Mouse (Mus musculus) right cerebral cortex, postnatal 10 days (tissue): ENCODE results near the gene Fam168b.

Experiments used
- DNase-seq, 2 experiments: peaks; one replicate each; pipeline ENCODE4 v3.0.0; 2021; ENCODE audit warnings: low spot score in 2 of 2

The Fam168b gene

DNA sequence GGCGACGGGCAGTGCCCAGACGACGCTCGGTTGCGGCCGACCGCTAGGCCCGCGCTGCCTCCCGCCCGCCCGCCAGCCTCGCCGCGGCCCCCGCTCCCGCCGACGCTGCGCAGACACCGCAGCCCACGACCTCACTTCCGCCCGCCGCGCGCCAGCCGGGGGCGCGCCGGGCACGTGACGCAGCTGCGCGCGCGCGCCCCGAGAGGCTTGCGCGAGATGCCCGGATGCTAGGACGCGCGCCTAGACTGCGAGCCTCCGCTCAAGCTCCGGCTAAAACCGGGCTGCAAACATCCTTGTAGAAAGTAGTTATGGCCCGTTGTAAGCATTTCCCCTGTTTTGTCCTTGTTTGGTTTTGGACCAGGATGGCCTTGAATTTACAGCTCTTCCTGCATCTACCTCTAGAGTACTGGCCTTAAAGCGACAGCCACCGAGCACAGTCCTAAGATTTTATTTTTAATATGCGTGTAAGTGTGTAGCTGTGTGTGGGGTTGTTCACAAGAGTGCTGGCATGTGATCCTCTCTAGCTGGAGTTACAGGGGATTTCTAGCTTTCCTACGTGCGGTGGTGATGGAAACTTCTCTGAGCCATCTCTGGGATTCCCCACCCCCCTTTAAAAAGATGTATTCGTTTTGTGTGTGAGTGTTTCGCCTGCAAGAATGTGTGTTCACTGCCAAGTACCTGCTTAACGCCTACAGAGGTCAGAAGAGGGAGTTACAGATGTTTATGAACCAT lies at the start of gene Fam168b:
Gene Fam168b (minus strand): TSS at position 179 of the 732 bp plus-strand sequence.
- DNase-seq: peak; percentile 93

DNA sequence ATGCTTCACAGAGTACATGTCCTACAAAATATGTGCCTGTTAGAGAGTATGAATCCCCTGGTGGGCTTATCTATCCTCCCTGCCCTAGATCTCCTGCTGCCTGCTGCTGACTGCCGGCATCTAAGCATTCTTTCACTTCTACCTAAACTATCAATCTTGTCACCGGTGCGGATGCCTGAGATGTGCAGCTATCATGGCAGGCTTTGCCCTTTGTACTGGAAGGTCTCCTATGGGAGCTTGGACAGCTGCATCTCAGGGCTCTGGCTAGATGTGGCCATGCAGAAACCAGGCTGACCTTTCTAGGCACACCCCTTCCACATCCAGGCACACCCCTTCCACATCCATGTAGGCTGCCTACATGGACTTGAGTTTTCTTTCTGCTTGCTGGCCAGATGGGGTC lies 49.6 kb upstream of the Fam168b start:
- no peak for DNase-seq

DNA sequence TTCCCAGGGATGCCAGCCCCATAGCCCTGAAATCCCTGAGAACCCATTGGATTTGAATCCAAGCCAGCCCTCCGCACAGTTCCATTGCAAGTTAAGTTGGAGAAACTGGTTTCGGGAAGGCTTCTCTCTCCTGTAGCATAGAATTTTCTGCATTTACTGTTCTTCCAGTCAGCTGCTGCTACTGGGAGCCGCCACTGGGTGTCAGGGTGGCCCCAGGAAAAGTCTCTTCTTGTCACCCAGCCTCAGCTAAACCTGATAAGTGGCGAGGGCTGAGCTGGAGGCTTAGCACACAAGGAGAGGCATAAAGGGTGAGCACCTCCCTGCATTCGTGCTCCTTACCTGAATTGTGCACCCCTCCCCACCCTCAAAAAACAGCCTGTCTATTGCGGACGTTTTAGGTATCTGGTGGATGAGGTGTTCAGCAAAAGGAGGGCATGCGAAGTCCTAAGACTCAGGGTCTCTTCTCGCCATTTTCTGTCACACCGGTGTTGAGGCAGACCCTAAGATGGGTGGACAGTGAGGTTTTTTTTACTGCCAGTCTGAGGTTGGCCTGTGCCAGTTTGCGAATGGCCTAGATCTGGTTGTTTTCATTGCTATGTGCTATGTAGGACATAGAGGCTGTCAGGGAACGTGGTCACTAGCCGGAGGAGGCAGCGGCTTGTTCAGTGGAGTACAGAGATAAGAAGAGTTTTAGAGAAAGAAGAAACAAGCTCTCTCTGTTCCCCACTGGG lies 48.9 kb upstream of the Fam168b start:
- DNase-seq: peak; percentile 81 to 84

DNA sequence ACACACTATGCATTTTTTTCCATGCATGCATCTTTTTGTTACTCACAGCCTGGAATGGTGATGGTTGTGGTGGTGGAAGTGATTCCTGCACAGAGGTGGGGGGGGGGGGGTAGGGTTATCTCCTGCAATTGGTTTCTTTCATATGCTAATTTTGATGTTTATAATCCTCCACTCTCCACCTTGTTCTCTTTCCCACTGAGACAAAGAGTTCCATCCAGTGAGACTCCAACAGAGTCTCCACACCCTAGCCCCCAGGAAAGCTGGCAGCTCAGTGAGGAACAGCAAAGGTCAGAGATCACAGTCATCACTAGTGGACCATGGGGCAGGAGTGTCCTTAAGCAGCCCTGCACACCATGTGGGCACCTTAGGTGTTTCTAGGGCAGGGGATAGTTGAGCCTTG lies 40.9 kb upstream of the Fam168b start:
- DNase-seq: peak in 1 of 2 experiments; percentile 18

DNA sequence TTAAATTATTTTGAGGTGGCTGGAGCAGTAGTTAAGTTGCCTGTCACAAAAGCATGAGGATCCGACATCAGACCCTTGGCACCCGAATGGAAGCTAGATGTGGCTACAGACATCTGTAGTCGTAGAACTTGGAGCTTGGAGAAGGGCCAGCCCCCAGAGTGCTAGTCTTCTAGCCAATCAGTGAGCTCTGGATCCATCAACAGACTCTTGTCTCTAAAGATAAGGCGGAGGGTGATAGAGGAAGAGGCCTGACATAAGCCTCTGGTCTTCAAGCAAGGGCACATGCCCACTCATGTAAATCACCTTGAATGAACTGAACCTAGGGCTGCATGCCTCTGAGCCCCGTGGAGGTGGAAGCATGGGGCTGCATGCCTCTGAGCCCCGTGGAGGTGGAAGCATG lies 36.7 kb upstream of the Fam168b start:
- DNase-seq: peak in 1 of 2 experiments; percentile 23

DNA sequence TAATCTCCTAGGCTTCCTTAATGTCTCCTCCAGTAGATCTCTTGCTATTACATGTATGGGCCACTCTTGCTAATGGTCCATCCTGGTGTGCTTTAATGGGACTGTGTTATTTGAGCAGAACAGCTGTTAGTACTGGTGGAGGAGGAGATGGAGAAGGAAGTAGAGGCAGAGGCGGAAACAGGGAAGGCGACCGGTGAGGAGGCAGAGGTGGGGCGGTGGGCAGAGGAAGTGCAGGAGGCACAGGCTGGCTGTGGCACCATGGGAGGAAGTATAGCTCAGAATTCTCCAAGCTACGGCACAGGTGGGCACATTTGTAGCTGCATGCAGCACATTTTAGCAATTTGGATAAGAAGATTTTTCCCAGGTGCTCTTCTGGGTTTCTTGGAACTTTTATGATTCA lies 30.7 kb upstream of the Fam168b start:
- DNase-seq: peak in 1 of 2 experiments; percentile 23

DNA sequence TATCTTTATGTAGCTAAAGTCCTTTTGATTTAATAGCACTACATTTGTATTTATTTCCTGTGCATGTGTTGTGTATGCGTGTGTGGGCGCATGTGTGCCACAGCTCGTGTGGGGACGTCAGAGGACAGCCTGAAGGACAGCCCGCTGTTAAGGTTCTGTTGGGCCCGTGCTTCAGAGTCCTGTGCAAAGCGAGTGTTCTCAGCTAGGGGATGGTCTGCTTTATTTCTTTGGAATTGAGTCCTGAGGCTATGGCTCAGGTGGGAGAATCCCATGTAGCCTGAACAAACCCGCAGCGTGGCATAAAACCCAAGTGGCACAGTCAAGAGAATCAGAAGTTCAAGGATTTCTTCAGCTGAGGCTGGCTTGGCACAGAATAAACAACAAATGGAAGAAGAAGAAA lies 28.3 kb upstream of the Fam168b start:
- peak in 1 of 2 experiments; percentile 12 for DNase-seq

DNA sequence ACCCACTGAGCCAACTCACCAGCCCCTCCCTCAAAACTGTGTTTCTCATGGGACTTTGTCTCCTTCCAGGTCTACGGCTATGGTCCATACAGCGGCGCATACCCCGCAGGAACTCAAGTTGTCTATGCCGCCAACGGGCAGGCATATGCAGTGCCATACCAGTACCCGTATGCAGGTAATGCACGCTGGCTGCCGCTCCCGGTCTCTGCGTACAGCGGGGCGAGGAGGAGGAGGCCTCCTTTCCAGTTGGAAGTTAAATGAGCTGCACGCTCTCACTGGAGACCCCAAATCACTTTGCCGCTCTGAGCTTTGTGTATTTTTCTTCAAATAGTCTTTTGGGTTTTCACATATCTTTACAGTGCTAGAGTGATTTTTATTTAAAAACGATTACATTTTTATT lies 26.4 kb upstream of the Fam168b start:
- DNase-seq: peak in 1 of 2 experiments; percentile 16

DNA sequence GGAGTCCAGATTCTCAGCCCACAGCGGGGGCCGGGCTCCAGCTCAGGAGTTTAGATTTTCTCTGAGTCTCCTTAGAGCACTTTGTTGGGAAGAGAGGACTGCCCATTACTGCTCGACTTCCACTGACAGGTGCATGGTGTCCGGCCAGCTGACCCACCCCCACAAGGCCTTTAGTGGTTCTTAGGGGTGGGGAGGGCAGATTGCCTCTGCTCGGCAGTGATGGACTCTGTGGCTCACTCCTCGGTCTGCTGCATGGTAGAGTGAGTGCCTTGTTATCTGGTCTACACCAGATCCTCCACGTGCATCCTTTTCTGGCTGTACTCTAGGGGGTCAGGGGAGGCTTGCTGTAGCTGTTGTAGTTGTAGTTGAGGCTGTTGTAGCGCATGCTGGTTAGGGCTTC lies 25.5 kb upstream of the Fam168b start:
- DNase-seq: peak in 1 of 2 experiments; percentile 20

DNA sequence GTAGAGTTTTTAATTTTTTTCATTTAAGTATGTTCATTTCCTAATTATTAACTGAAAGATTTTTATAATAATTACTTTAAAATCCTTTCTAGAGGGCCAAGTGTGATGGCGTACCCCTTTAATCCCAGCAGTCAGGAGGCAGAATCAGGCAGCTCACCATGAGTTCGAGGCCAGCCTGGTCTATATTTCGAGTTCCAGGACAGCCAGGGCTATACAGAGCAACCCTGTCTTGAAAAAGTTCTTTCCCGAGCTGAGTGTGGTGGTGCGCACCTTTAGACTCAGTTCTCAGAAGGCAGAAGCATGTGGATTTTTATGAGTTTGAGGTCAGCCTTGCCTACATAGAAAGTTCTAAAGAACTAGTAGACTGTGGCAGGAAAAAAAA lies 24.7 kb upstream of the Fam168b start:
- DNase-seq: peak in 1 of 2 experiments; percentile 18

DNA sequence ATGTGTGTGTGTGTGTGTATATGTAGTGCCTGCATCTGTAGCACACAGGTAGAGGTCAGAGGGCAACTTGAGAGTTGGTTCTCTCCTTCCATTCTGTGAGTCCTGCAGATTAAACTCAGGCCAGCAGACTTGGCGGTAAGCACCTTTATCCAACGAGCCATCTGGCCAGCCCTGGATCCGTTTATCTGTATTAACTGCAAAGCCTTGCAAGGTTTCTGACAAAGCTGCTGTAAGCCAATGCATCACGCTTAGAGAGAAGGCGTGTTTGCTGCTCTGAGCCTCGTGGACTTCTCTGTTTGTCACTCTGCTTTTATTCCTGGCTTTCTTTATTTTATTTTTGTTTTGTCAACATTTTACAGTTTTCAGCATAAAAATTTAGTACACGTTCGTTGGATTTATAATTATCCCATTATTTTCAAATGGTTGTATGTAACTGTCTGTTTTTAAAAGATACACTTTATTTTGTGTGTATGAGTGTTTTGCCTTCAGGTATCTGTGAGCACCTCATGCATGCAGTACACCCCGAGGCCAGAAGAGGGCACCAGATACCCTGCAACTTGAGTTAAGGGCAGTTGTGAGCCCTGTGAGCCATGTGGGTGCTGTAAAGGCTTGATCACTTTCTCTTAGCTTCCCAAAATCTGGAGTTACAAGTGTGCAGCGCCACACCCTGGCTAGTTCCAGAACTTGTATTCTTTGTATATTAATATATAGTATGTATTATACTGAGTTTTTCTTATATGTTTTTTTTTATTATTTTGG lies 24.1 kb upstream of the Fam168b start:
- DNase-seq: peak; percentile 90 to 91

DNA sequence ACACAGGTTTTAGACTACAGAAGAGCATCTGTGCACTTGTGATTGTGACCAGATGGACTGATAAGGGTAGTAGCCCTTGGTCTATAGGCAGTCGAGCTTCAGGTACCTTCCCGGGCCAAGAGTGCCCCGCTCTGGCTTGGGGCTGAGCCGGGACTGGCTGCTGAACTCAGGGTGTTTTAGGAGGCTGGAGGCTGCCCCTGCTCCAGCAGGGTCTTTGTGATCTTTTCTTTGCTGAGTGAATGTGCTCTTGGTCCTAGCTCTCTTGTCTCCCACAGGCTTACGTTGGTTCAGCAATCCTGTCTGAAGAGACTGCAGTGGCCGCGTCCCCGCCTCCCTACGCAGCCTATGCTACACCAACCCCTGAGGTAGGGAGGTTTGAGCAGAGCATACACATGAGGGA lies 23.0 kb upstream of the Fam168b start:
- peak in 1 of 2 experiments; percentile 15 for DNase-seq

DNA sequence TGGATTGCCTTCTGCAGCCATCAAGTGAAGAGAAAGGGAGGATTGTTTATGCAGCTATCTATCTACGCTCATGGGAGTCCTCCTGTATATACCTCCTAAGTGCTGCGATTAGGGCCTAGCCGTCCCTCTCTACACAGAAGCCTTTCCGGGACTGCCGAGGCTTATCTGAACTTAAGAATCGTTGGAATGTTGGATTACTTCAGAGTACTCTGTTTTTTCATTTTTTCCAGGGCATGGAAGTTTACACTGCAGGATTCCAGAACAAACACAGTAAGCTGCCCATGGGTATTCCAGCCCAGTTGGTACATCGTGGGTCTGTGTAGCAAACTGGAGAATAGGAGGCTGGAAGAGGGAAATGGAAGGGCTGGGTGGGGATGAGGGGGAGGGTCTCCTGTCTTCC lies 21.4 kb upstream of the Fam168b start:
- DNase-seq: peak in 1 of 2 experiments; percentile 1

DNA sequence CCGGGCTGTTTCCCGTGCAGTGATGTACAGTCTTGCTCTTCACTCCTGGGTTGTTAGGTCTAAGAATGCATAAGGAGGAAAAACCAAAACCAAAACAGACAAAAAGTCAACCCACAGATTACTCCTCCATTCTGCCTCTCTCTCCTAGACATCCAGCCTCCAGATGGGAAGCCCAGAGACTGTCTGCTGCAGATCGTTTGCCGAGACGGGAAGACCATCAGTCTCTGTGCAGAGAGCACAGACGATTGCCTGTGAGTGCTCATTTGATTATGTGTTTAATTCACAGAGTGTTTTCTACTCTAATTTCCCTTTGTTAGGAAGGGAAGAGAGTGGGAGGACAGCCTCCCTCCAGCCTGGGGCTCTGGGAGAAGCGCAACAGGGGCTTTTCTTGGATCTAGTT lies 20.5 kb upstream of the Fam168b start:
- DNase-seq: peak in 1 of 2 experiments; percentile 15

DNA sequence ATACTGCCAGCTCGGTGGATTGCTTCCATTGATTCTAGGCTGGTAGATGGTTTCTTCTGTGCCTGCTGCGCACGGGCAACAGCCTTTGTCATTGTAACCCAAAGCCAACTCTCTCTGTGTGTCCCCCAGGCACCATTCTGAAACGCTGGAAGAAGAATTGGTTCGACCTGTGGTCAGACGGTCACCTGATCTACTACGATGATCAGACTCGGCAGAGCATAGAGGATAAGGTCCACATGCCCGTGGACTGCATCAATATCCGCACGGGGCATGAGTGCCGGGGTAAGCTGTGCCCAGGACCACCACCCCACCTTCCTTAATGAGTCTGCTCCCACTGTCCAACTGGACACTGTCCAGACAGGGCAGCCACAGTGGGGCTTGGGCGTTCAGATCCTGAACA lies 20.0 kb upstream of the Fam168b start:
- DNase-seq: peak in 1 of 2 experiments; percentile 19

DNA sequence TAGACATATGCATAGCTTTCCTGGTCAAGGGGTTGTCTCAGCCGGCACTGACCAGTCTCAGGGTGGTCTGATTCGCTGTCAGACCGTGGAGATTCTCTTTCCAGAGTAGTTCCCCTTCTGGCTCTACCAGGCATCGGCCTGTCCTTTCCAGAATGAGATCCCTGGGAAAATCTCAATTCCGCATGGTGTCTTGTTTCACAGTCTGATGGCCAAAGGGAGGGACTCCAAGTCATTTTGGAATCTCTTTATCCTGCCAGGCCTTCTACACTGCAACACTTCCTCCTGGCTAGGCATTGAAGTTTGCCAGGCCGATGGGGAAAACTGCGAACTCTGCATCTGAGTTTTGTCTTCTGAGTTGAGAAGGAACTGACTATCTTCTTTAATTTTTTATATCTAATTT lies 17.3 kb upstream of the Fam168b start:
- no peak for DNase-seq

DNA sequence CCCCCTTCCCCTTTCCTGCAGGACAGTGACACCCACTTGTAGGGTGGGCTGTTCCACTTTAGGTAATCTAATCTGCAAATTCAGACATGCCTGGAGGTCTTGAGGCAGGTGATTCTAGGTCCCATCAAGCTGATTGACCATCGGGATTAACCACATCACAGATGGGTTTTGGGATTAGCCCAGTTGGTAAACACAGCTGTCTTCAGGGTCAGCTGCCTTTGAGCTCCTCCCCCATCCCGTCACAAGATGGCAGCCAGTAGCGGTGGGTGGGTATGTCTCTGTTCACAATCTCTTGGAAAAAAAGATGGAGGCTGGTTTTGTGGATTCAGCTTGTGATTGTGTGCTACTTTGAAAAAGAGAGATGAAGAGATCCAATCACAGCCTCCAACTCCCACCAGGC lies 16.9 kb upstream of the Fam168b start:
- no peak for DNase-seq

DNA sequence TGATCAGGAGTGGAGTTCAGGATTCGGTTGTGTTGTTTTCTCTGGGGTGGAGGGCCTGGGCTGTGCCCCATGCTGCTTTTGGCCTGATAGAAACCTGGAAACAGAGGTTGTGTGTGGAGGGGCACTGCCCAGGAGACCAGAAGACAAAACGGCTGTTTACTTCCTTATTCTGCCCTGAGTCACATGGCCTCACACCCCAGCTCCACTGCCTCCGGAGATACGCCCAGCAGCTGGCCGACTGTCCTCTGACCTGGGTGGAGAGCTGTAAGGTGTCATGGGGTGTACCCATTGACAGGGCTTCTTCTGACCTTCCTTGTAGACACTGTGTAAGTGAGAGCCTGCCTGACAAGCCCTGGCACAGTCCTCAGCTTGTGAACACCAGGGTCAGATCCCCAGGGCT lies 15.8 kb upstream of the Fam168b start:
- DNase-seq: no peak

DNA sequence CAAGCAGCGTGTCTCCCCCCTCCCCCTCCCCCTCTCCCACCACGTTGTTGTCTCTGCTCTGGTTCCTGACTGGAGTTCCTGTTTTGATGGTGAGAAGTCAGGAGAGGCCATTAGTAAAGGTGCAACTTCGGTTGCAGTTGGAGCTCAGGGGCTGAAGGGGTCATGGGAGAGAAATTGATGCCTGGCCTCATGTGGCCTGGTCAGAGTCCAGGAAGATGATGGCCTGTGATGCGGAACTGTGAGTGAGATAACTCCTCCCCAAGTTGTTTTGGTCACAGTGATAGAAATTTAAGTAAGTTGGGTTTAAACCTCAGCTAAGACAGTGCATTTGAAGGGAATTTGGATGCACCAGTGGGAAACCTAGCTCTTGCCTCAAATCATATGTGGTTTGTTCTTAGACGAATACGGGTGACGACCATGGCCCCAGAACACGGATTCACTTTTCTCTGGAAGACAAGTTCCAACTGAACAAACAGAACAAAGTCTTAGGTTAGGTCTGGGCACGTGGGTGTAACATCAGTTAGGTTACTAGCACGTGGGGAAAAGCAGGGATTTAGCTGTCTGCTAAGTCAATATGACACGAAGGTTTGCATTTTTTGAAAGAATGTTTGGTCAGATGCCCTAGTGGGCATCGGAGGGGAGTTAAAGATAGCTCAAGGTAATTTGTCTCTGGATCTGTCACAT lies 12.3 kb upstream of the Fam168b start:
- DNase-seq: no peak

DNA sequence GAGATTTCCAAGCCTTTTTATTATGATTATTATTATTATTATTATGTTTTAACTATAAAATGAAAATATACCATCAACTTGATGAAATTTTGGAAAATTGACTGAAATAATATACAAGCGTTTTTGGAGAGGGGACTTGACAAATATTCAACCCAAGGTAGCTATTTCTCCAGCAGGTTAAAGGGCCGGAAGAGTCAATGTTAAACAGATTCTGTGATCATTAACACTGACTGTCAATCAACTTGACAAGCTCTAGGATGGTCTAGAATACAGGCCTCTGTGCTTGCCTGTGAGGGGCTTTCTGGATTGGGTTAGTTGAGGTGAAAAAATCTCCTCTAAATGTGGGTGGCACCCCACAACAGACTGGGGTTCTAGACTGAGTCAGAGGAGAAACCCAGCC lies 10.9 kb upstream of the Fam168b start:
- DNase-seq: no peak

DNA sequence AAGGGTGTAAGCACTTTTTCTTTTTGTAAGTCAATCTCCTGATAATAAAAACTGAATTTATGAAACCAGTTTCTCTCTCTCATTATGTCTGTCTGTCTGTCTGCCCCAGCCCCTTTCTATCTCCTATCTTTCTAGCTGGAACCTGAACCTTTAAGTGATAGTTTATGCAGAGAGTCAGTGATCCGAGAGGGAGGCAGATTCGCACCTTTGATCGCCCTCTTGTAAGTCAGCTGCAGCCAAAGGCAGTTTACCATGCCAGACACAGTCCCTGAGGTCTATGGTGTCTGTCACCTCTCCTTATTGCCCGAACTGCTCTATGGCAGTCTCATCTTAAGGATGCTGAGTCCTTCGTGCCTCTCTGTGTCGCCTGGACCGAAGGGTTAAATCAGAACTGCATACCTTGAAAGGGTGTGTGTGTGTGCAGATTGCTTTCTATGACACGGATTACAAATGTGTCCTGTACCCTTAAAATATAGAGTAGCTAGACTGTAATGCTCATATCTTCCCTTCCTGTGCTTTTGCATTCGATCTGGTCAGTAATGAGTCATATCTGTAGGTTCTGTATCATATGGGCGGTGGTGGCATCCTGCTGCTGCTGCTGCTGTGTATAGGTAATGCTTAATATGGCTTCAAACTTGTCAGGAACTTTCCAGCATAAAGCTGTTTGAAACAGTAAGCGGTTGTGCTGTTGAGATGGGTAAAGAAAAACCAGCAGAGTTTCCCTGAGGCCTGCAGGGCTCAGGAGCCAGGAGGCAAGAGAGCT lies 9.4 kb upstream of the Fam168b start:
- DNase-seq: no peak
